Mouse (Mus musculus) heart, adult 18-20 months (tissue): ENCODE results near the gene Fbxo7. TPM values are rescaled to one million over a fixed set of nuclear protein-coding genes. Genes with fewer than 3 reads are reported as not detected.
"Not testable (repeated sequence)": the region's sequence is repeated elsewhere in the genome, so short reads cannot be mapped to it uniquely, and the experiment has no call there.

Experiments
- DNase-seq, 2 experiments: peaks; one replicate each; pipeline ENCODE4 v3.0.0; 2021 to 2022; ENCODE audit warnings: mixed read lengths in 1 of 2
- long read RNA-seq, 2 experiments: library from polyadenylated mRNA; stranded (forward); transcript quantifications; one replicate each; pipeline ENCODE4 v2.0.0; 2021
- total RNA-seq, 2 experiments: library from RNA; stranded (reverse); gene quantifications; 2 replicates each; pipeline ENCODE4 v1.2.3; 2021

The Fbxo7 gene
- 10 to 100 TPM; 14.4 to 17.9 TPM for total RNA-seq
- long read RNA-seq, experiment 1, full-length matches to known transcripts, result 17 of 23 reads
- long read RNA-seq, experiment 1, partial matches to known transcripts, result 3 of 23 reads
- long read RNA-seq, experiment 1, other reads (novel, unspliced or antisense), result 3 of 23 reads
- long read RNA-seq, experiment 2, full-length matches to known transcripts, result 7 of 8 reads
- long read RNA-seq, experiment 2, partial matches to known transcripts, result 1 of 8 reads
- long read RNA-seq, experiment 2, other reads (novel, unspliced or antisense), result 0 of 8 reads

DNA sequence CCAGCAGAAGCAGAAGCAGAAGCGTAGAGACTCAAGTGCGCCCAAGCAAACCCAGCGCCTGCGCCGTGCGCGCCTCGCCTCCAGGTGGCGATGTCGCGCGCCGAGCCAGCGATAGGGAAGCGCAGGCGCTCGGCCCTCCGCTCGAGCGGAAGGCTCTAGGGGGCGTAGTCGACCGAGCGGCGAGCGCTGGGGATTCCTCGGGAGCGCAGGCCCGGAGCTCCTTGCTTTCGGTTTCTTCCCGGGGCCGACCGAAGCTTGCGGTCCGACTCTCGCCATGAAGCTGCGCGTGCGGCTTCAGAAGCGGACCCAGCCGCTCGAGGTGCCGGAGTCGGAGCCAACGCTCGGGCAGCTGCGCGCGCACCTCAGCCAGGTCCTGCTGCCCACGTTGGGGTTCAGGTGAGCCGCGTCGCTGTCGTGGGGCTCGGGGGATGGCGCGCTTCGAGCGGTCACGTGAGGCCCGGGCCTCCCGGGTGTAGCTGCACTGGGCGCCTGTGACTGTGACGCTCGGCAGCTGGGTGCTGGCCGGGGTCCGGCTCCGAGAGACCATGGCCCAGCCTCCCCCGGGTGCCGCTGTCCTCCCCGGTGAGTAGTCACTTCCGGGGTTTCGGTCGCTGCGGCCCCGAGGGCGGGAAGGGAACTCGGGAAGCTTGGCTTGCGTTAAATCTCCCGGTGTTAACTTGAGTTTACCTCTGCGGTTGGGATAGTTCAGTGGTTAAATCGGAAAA lies at the start of gene Fbxo7:
Fbxo7 (plus strand) TSS at position 224 of the 725 bp plus-strand sequence.
- peak; percentile 90 to 92 for DNase-seq

DNA sequence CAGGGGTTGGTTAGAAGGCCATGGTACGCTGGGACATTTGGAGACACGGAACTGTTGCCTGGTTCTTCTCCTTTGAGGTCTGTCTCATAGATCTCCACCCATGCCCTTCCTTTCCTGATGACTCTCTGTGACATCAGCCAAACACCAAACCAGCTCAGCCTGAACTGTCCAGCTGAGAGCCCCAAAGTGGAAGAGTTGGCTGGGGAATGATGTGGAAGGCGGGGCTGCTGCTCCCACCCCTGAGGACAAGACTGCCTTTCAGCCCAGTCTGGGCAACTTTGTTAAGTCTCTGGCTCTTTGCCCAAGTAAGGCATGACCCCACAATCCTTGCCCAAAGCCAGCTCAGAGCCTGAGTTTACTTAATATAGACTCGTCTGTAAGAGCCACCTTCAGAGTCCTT lies 48.9 kb upstream of the Fbxo7 start:
- DNase-seq, result no peak

DNA sequence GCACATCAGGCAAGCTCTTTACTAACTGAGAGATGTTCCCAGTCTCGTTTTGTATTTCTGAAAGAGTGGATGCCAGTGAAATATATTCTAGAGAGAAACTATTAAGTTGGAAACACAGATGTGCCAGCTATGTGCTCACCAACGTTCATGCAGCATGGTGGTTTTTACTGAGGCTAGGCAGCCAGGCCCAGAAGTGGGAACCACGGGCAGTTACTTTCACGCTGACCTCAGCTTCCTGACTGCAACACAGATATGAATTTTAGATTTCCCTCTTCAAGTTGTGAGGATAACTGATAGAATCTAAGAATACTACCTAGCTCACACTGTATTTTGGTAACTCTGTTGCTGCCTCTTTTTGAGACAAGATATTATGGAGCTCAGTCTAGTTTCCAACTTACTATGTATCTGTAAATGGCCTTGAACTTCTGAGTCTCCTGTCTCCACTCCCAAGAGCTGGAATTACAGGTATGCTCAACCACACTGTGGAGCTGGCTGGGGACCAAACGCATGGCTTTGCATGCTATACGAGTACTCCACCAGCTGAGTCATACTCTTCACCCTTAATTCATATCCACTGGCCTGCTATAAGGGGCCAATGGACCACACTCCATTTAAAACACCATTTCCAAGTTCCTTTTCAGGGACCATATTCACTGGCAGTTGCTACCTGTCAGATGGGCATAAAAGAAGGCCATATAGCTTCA lies 32.2 kb upstream of the Fbxo7 start:
- DNase-seq, result no peak

DNA sequence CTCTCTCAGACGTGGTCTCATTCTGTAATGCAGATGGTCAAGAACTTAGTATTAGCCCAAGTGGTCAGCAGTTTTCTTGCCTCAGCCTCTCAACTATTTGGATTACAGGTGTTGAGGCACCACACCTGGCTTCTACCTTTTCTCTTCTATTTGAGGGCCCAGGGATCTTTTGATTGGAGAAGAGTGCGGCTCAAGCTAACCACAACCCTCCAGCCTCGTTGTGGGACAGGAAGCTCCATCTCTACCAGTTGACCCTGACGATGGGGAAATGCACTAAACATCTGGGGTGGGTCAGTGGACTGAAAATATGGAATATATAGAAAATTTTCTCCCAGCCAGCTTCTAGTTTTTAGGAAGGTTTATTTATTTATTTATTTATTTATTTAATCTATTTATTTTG lies 29.4 kb upstream of the Fbxo7 start:
- no peak for DNase-seq

DNA sequence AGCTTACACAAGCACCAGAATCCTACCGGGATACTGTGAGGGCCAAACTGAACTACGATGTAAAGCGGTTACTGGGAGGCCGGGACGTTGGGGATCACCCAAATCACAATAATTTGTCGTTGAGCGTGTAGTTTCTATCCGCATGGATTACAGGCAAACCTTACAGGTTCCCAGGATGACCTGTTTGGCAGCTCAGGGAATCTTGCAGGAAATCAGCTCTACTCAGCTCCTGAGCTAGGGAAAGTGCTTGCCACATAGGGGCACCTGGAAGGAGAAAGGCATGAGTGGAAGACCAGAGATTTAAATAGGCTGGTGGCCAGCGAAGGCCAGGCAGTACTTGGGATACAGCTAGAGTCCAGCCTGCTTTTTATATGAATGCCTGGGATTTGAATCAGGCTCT lies 27.9 kb upstream of the Fbxo7 start:
- no peak for DNase-seq

DNA sequence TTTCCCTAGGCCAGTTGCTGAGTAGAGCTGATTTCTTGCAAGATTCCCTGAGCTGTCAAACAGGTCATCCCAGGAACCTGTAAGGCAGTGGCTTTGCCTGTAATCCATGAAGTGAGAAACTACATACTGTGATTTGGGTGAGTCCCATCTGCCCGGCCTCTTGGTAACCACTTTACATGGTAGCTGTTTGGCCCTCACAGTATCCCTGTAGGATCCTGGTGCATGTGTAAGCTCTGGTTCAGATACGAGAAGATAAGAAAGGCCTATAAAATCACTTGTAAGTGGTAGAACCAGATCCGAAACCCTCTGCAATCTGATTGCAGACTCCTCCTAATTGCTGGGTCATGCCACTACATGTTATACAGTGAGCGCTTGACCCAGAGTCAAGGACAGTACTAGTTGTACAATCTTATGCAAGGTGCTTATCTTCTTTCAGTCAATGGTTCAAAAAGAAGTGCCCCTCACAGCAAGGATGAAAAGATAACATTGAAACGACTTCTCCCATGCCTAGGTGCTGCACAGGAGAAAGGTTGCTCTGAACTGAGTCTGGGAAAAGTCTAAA lies 27.1 kb upstream of the Fbxo7 start:
- no peak for DNase-seq

DNA sequence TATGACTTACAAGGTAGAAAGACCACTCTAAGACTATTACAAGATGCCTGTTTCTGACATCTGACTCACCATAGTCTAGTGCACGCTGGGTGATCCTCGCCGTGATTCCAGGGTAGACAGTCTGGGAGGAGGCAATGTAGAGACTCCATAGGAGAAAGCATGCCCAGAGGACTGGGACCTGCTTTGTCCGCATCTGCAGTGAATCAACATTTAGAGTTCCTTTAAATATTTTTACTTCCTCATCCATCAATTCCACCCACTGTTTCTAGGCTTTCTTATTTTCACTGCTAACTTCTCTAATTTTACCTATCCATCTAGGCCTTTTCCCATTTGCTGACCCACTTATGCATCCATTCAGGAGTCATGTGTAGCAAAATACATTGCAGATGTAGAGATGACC lies 21.3 kb upstream of the Fbxo7 start:
- DNase-seq, result no peak

DNA sequence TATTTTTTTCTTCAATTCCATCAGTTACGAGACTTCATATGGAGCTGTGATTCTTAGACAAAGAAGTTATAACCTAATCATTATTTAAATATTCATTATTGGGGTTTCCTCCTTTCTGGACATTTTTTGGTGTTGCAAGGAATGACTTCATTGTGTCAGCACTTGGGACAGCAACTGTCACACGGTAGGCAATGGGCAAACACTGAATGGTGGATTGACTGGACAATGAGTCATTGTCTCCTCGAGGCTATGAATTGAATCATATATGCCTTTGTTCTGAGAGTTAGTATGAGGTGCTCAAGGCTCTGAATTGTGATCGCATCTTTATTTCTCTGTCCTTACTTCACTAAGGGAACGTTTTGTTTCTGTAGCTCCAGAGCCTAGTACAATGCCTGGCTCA lies 15.3 kb upstream of the Fbxo7 start:
- no peak for DNase-seq

DNA sequence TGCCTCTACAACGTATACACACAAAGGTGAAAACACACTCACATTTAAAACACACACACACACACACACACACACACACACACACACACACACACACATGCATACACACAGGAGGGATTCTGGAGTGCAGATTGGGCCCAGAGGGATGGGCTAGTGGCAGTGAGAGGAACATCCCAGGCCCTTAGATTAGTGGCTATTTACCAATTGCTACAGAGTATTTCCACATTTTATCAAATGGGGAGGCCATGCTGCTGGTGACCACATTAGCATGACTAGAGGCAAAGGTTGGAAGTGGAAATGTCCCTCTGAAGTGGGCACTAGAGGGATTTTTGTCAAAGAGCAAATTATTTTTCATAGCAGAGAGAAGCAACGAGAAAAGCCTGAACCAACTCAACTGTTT lies 12.1 kb upstream of the Fbxo7 start:
- no peak for DNase-seq

DNA sequence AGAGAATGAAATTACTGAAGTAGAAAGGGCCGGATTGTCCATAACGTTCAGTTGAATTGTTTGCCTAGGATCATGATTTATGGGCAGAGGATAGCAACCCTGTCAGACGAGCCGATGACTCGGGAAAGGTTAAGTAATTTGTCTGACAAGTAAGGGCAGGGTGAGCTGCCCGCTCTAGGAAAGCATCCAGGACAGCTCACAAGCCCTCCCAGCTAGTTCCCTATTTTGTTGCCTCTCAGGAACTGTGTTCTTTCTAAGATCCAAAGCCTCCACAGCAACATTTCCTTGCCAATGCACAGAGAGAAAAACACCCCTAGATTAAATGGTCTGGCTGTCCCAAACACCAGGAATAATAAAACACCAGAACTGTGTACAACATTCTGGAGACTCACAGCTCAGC lies 11.1 kb upstream of the Fbxo7 start:
- no peak for DNase-seq

DNA sequence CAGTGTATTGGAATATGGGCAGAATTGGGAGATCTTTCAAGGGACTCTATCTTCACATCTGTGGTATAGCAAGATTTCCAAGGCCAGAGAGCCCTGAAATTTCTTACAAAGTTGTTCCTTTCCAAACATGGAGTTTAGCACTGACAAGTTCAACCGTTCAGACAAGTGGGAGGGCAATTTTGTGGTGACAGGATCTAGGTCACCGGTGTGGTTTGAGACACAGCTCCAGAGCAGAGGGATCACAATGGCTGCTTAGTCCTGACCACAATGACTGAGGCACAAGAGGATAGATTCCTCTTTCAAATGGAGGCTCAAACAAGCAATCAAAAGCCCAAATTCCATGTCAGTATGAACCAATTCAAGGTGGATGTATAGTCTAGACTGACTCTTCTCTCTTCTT lies 10.6 kb upstream of the Fbxo7 start:
- DNase-seq, result no peak

DNA sequence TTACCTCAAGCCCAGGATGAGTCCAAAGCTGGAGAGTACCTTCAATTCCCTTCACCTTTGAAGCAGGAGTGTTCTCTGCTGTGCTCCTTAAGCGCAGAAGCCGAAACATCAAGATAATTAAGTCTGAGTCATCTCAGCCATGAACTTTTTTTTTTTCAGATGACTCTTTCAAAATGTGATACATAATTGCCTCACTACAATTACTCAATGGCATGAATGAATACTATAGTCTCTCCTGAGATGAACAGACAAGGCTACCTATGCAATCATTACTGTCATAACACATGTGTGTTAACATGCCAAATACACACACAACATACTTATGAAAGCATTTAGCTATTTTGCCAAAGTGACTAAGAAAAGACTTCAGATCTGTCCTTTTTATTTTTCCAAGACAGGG lies 10.0 kb upstream of the Fbxo7 start, which contains the start of gene Bpifc:
Bpifc (minus strand) TSS at position 115 of the 400 bp plus-strand sequence.
- no peak for DNase-seq

DNA sequence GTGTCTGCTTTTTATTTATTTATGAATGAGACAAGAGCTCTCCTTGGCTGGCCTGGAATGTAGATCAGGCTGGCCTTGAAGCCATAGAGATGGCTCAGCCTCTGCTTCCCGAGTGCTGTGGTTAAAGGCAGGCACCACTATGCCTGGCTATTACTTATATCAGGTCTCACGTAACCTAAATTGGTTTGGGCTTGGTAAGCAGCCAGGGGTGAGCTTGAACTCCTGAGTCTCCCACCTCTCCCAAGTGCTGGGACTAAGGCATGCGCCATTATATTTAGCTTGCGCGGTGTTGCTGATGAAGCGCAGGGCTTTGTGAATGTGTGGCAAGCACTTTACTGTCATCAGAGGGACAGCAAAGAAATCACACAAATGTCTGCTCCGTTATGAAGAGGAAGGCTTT lies 4.0 kb upstream of the Fbxo7 start:
- no peak for DNase-seq

DNA sequence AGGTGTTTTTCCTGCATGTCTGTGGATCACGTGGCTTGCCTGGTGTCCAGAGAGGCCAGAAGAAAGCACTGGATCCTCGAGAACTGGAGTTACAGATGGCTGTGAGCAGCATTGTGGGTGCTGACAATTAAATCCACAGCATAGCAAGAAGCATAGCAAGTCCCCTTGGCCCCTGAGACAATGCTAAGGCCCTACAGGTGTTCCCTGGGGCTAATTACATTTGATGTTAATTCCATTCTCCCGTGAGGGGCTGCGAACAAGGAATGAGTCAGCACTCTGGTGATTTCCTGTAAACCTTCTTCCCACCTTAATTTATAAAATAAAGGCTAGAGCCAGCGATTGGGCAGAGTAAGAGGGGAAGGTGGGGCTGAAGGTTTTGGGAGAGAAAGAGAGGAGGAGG lies 3.0 kb upstream of the Fbxo7 start:
- DNase-seq, result no peak

DNA sequence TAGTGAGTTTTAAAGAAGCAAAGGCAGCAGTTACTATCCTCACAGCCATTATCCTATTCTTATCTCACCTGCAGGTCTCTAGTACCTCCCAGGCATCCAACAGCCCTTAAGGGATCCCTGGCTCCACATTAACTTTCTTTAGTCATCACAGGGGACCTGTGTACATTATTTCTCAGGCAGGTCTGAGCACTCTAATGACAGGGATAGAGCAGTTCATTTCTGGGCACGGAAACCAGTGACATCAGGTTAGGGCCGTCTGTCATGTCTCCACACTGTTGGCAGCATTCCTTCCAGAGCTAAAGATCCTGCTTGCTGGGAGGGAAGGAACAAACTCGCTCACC lies 394 bp upstream of the Fbxo7 start:
- no peak for DNase-seq

DNA sequence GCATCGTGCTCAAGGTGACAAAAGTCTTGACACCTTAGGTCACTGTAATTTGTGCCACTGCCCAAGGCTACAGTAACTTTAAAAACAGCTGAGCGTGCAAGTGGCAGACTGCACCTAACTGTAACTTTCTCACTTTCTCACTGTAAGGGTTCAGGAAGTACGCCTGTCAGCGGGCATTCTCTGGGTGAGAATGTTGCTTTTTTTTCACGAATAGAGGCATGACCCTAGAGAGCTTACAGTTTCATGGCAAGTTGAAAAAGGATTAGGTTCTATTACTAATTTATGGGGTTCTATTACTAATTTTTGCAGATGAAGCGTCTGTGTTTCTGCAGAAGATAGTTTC lies 673 bp downstream of the Fbxo7 start:
- DNase-seq, result no peak

DNA sequence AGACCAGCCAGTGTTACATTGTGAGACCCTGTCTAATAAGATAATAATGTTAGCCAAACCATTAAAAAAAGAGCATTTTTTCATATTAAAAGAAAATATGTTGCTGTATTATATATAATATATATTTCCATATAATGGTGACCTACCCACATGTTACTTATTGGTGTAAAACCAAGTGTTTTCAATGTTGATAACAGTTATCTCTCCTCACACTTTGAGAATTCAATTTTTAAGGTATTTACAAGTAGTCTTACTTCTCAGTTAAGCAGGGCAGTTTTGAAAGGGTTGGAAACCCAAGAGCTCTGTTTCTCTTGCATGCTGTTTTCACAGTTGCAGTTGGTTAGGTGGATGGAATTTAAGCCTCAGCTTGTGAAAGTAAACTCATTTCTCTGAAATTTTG lies 1.4 kb downstream of the Fbxo7 start:
- DNase-seq, result no peak

DNA sequence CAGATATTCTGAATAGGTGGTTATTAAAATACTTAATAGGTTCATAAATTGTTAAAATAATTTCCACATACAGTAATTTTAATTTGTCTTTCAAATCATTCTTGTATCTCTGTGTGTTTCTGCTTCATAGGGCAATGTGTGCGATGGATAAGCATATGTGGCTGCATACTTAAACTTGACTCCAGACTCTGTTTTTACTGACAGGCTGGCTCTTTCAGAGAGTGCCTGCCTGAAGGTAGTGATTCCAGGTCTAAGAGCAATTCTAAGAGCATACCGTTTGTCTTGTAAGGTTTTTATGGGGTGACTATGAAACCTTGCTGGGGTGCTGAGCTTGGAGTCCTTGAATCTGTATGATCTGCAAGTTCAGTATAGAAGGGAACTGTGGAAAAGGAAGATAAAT lies 4.1 kb downstream of the Fbxo7 start:
- DNase-seq, result no peak

DNA sequence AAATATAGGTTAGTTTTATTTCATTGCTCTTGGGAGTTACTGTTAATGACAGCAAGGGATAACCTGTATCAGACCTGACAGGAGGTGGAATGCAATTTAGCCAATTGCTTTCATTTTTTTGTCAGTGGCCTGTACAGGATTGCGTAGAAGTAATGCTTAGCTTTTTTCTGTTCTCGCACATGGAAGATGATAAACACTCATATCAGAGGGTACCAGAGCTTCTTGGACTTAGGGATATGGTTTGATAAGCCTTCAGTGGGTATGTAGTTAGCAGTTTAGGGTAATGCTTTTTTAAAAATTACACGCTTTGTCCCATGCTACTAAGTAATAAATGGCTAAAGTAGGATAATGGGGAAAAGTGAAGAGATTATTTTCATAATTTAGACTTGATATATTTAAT lies 4.6 kb downstream of the Fbxo7 start:
- DNase-seq, result no peak

DNA sequence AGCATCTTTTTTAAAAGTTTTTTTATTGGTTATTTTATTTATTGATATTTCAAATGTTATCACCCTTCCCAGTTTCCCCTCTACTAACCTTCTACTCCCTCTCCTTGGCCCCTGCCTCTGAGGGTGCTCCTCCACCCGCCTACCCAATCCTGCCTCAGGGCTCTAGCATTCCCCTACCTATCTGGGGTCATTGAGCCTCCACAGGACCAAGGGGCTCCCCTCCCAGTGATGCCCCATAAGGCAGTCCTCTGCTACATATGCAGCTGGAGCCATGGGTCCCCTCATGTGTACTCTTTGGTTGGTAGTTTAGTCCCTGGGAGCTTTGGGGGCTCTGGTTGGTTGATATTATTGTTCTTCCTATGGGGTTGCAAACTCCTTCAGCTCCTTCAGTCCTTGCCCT lies 5.0 kb downstream of the Fbxo7 start:
- not testable (repeated sequence) for DNase-seq

DNA sequence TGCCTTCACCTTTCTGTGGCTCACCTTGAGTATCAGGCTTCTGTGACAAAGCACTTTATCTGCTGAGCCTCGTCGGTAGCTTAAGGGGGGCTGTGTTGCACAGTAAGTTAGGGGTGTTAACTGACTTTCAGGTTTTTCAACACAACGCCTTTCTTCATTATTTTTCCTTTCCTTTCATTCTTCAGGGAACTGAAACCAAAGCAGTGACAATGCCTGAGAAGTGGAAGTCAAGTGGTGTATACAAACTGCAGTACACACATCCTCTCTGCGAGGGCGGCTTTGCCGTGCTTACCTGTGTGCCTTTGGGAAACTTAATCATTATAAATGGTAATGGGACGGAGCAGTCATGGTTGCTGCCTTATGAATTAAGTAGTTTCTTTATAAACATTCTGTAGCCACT lies 9.0 kb downstream of the Fbxo7 start:
- DNase-seq, result no peak

DNA sequence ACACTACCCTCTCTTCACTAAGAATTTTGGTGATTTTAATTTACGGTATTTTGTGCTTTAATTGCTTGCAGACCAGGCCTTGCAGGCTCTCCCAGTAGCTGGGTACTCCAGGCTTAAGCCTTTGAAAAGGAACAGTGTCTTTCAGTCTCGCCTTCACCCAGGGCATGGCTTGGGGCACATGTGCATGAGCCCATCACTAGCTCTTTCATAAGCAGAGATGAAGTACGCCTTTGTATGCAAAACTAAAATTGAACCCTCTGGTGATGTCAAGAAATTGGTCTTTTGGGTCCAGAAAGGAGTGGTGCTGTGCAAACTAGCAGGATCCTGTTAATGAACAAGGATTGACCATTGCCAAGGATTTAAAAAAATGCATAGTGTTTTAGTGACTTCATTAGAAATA lies 10.7 kb downstream of the Fbxo7 start:
- no peak for DNase-seq

DNA sequence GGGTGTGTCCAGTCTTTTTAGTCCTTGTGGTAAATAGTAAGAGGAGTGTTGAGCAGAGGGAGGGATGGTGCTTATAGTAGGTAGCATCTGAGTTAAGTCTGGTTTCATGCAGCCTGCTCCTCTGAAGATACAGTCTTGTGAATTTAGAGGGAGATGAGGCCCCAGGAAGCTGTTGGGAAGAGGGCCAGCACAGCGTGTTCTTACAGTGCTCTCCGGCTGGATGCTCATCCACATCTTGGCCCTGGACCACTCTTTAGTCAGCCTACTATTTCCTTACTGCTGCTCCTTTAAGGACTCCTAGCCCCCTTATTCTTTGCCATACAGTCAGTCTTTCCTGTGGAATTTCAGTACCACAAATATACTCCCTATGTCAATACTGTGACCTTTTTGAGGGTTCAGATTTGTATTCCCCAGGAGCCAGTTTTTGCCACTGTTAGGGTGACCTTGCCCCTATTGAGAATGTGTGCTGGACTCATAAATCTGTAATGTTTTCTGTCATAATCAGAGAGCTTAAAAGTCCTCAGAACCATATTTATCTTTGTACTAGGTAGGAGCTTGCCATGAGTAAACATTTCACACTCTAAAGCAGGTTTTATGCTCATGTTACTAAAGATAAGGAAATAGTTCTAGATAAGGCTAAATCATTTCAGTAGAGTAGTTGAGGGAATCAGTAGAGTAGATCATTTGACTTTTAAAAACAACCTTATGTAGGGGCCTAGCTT lies 12.4 kb downstream of the Fbxo7 start:
- DNase-seq, result peak in 1 of 2 experiments; percentile 6
